Mouse (Mus musculus) liver, embryonic 14 days (tissue): Measurements from ENCODE around the gene Slc16a8. TPM values are rescaled to one million over a fixed set of nuclear protein-coding genes. Genes with fewer than 3 reads are reported as not detected.

Source experiments
- polyA plus RNA-seq: library from polyadenylated mRNA; depleted of rRNA; stranded (reverse); fragments of >200 nt; gene quantifications from 2 replicates; pipeline ENCODE4 v1.2.3, GENCODE M21; 2012; rRNA removed

The Slc16a8 gene
- polyA plus RNA-seq: not detected in 2 replicates

GRCm38 (mm10) chr15:79254661-79255060 lies at the start of gene Slc16a8:
Slc16a8 (minus strand) TSS chr15:79254761.

GRCm38 (mm10) chr15:79285399-79285798 lies 30.8 kb upstream of the Slc16a8 start, which contains the start of gene Baiap2l2:
Baiap2l2 (minus strand) TSS chr15:79285537.

GRCm38 (mm10) chr15:79229058-79229821 lies 25.3 kb downstream of the Slc16a8 start, which contains the start of the genes Pick1 and Gm49486:
Pick1 (plus strand) TSS chr15:79229173.
Gm49486 (plus strand) TSS chr15:79229391.

Other genes with a start within 250 kb of the Slc16a8 start
- gene H1f0, start 226.3 kb downstream of the Slc16a8 start, polyA plus RNA-seq: 61.4 and 66.7 TPM in 2 replicates
- 0.19 and 0.29 TPM in 2 replicates for gene Galr3, start 212.9 kb downstream of the Slc16a8 start, polyA plus RNA-seq
- gene Ankrd54, start 191.9 kb downstream of the Slc16a8 start, polyA plus RNA-seq: 33.1 and 40.3 TPM in 2 replicates
- 93.1 and 113 TPM in 2 replicates for gene Eif3l, start 179.6 kb downstream of the Slc16a8 start, polyA plus RNA-seq
- 1.4 and 1.6 TPM in 2 replicates for gene Micall1, start 145.9 kb downstream of the Slc16a8 start, polyA plus RNA-seq
- gene Polr2f, start 113.8 kb downstream of the Slc16a8 start, polyA plus RNA-seq: 120 and 139 TPM in 2 replicates
- 0.21 and 0.23 TPM in 2 replicates for gene 1700088E04Rik, start 113.5 kb downstream of the Slc16a8 start, polyA plus RNA-seq
- 0.09 and 0.12 TPM in 2 replicates for gene Sox10, start 89.5 kb downstream of the Slc16a8 start, polyA plus RNA-seq
- gene Pick1, start 25.6 kb downstream of the Slc16a8 start, polyA plus RNA-seq: 11.5 and 12.3 TPM in 2 replicates
- gene Gm49486, start 25.4 kb downstream of the Slc16a8 start, polyA plus RNA-seq: 0.03 TPM in 1 of 2 replicates, not detected in the other
- gene Baiap2l2, start 30.8 kb upstream of the Slc16a8 start, polyA plus RNA-seq: 3.3 and 3.4 TPM in 2 replicates
- gene Pla2g6, start 73.6 kb upstream of the Slc16a8 start, polyA plus RNA-seq: 8.4 and 10.3 TPM in 2 replicates
- 2.3 and 2.5 TPM in 2 replicates for gene Maff, start 91.9 kb upstream of the Slc16a8 start, polyA plus RNA-seq
- gene Tmem184b, start 148.8 kb upstream of the Slc16a8 start, polyA plus RNA-seq: 6.5 and 6.6 TPM in 2 replicates
- 9.3 and 9.7 TPM in 2 replicates for gene Csnk1e, start 200.8 kb upstream of the Slc16a8 start, polyA plus RNA-seq